Mouse (Mus musculus) liver, embryonic 12.5 days (tissue): Measurements from ENCODE around the gene Nckap5. TPM values are rescaled to one million over a fixed set of nuclear protein-coding genes. Genes with fewer than 3 reads are reported as not detected.

Experiments used
- ATAC-seq: fragments of 200-750 bp; cut with Nextera tagmentation; 2 replicates; pipeline ENCODE4 v1.8.0; 2017; ENCODE audit warnings: moderate number of reproducible peaks, mild to moderate bottlenecking, moderate library complexity
- H3K27ac ChIP-seq: fragments of 300-500 bp; sonication (generic); 2 replicates; pipeline ENCODE4 v1.5.1; 2016; ENCODE audit warnings: mild to moderate bottlenecking
- H3K27me3 ChIP-seq: fragments of 300-500 bp; sonication (generic); replicated peaks from 2 replicates; pipeline ENCODE4 v1.6.1; 2016; ENCODE audit warnings: mild to moderate bottlenecking, moderate library complexity
- H3K36me3 ChIP-seq: fragments of 300-500 bp; sonication (generic); 2 replicates; pipeline ENCODE4 v1.6.1; 2016; ENCODE audit warnings: mild to moderate bottlenecking, moderate library complexity
- H3K4me1 ChIP-seq: fragments of 300-500 bp; sonication (generic); 2 replicates; pipeline ENCODE4 v1.6.1; 2016
- H3K4me2 ChIP-seq: fragments of 300-500 bp; sonication (generic); 2 replicates; pipeline ENCODE4 v1.6.1; 2016; ENCODE audit warnings: mild to moderate bottlenecking, moderate library complexity
- H3K4me3 ChIP-seq: fragments of 300-500 bp; sonication (generic); 2 replicates; pipeline ENCODE4 v1.5.1; 2016; ENCODE audit warnings: mild to moderate bottlenecking, moderate library complexity
- H3K9ac ChIP-seq: fragments of 300-500 bp; sonication (generic); 2 replicates; pipeline ENCODE4 v1.6.1; 2016; ENCODE audit warnings: mild to moderate bottlenecking, moderate library complexity
- H3K9me3 ChIP-seq: fragments of 300-500 bp; sonication (generic); replicated peaks from 2 replicates; pipeline ENCODE4 v1.6.1; 2016; ENCODE audit warnings: mild to moderate bottlenecking, moderate library complexity
- WGBS: fragments of 180-500 bp; shearing (Covaris S2); methylation state at CpG from one replicate; pipeline ENCODE4 v1.1.7; 2016; ENCODE audit not compliant: insufficient replicate concordance; 5-methylcytosine and 5-hydroxymethylcytosine counted together
- polyA plus RNA-seq: library from polyadenylated mRNA; unstranded; fragments of >200 nt; fragmentation: Nextera tagmentation; extraction: Ambion mirVana; gene quantifications from 2 replicates; pipeline ENCODE4 v1.2.1, GENCODE M21; 2016

Gene Nckap5
- polyA plus RNA-seq, 1 experiment from 2014 or later: 0.45 TPM

DNA sequence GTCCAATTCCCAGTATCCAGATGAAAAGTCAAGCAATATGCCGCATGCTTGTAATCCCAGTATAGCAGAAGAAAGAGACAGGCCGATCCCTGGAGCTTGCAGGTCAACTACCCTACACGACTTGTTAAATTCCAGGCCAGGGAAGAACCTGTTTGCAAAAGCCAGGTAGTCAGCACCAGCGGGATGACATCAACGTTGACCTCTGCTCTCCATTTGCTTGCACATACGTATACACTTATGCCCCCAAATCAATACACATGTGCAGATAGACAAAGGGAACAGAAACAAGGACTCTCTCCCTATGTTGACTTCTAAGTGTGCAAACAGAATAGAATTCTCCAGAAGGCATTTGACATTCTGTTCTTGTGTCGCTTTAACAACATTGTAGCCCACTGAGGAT lies 576.7 kb downstream of the Nckap5 start:
- no peaks in the 10 kb centered on the region for H3K27me3 ChIP-seq
- no peaks in the 10 kb centered on the region for H3K4me1 ChIP-seq
- 72% methylated on average over 7 of the region's 7 CpGs for WGBS
- H3K4me3 ChIP-seq: no peak overlapping the region
- no peak overlapping the region for H3K9ac ChIP-seq
- no peak overlapping the region for H3K27ac ChIP-seq
- ATAC-seq: no peak
- no peaks in the 10 kb centered on the region for H3K36me3 ChIP-seq
- H3K4me2 ChIP-seq: no peak overlapping the region
- H3K9me3 ChIP-seq: no peaks in the 10 kb centered on the region

DNA sequence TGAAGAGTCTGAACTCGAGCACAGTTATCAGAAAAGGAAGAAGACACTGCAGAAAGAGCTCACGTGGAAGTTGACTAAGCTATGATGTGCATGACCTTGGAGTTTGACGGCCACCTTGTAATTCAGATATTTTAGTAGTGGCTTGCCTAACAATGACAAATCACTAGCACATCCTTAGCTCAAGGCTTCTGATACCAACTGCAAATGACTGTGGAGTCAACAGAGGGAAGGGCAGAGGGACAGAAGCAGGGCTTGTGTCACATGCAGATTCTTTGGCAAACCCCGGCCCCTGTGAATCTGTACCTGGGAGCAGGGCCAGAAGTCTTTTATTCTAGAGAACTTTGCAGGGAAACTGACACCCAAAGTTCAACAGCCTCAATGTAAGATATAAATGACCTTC lies 597.4 kb downstream of the Nckap5 start:
- no peaks in the 10 kb centered on the region for H3K9me3 ChIP-seq
- H3K4me2 ChIP-seq: no peak overlapping the region
- no peak overlapping the region for H3K27ac ChIP-seq
- no peaks in the 10 kb centered on the region for H3K4me1 ChIP-seq
- H3K9ac ChIP-seq: no peak overlapping the region
- H3K4me3 ChIP-seq: no peak overlapping the region
- no peaks in the 10 kb centered on the region for H3K27me3 ChIP-seq
- no peak for ATAC-seq
- no peaks in the 10 kb centered on the region for H3K36me3 ChIP-seq
- WGBS: 49% methylated on average over 4 of the region's 4 CpGs

DNA sequence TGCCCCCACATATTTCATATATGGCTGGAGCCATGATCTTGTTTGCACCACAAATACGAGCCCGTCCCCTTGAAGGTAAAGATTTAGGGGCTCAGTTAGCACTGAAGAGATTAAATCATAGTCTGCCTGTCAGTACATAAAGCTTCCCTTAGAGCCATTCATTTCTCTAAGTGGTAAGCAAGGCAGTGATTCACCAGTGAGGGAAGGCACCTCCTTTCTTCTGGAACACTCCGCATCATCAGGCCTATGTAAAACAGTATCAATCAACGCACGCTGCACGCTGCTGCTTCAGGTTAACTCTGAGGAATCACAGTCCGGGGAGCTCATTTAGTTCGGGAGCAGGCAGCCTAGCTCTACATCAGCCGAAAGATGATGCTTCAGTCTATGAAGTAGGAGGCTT lies 599.4 kb downstream of the Nckap5 start:
- Histone ChIP-seq H3K27me3 (no peaks in the 10 kb centered on the region), H3K9ac (no peak overlapping the region), H3K4me2 (no peak overlapping the region), H3K9me3 (no peaks in the 10 kb centered on the region), H3K4me3 (no peak overlapping the region), H3K36me3 (no peaks in the 10 kb centered on the region), H3K4me1 (no peaks in the 10 kb centered on the region), H3K27ac (no peak overlapping the region)
- WGBS: 73% methylated on average over 9 of the region's 9 CpGs
- no peak for ATAC-seq

DNA sequence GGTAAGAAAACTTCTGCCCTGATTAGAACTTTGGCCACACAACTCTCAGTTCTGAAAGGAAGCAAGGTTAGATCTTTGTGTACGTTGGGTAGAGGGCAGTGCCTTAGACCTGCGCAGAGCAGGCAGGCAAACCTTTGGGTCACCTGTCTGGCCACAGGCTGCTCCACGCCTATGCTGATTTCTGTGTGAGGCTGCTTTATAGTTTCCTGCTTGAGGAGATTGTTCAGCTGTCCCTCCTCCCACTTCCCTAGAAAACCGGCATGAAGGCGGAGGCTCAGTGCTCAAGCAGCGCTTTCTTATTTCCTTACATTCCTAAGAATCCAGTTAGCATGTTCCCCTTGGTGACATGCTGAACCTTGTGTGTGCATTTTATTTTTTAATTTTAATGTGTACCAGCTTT lies 620.4 kb downstream of the Nckap5 start:
- Histone ChIP-seq H3K4me1 (no peaks in the 10 kb centered on the region), H3K36me3 (no peaks in the 10 kb centered on the region), H3K4me2 (no peak overlapping the region), H3K4me3 (no peak overlapping the region), H3K9me3 (no peaks in the 10 kb centered on the region), H3K27me3 (no peaks in the 10 kb centered on the region), H3K9ac (no peak overlapping the region), H3K27ac (no peak overlapping the region)
- WGBS: 43% methylated on average over 6 of the region's 6 CpGs
- ATAC-seq: no peak

DNA sequence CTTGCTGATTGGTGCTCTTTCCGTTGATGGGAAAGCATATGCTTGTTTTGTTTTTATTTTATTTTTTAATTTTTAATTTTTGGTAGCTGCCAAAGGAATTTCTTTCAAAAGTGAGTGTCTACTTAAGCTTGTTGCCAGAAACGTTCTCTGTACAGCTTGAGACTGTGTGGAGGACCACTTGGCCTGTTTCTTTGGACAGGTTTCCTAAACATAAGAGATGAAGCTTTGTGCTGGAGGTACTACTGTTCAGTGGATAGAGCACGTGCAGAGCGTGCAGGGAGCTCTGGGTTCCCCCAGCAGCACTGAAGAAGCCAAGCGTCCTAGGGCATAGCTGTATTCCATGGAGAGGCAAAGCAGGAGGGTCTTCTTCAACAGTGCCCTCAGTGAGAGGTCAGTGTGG lies 620.9 kb downstream of the Nckap5 start:
- Histone ChIP-seq H3K9me3 (no peaks in the 10 kb centered on the region), H3K4me1 (no peaks in the 10 kb centered on the region), H3K9ac (no peak overlapping the region), H3K27me3 (no peaks in the 10 kb centered on the region), H3K4me2 (no peak overlapping the region), H3K27ac (no peak overlapping the region), H3K36me3 (no peaks in the 10 kb centered on the region), H3K4me3 (no peak overlapping the region)
- 74% methylated on average over 5 of the region's 5 CpGs for WGBS
- ATAC-seq: no peak

DNA sequence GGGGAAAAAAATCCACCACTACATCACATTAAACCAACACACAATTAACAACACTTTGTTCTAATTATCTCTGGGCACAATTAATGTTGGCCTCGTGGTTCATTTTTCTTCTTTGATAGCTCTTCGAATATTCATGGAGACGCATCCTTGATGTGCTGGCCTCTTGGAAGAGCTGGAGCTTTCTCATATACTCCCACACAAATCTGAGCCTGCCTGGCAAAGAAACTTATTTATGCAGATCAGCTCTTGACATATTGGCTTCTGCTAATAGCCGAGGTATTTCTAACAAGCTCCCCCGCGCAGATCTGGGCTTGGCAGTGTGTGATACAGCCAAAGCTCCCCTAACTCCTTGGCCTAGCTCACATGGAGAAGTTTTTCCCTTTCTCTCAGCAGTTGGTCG lies 621.5 kb downstream of the Nckap5 start:
- H3K9ac ChIP-seq: no peak overlapping the region
- no peak overlapping the region for H3K27ac ChIP-seq
- H3K36me3 ChIP-seq: no peaks in the 10 kb centered on the region
- no peaks in the 10 kb centered on the region for H3K4me1 ChIP-seq
- 70% methylated on average over 7 of the region's 7 CpGs for WGBS
- H3K9me3 ChIP-seq: no peaks in the 10 kb centered on the region
- H3K4me3 ChIP-seq: no peak overlapping the region
- H3K27me3 ChIP-seq: no peaks in the 10 kb centered on the region
- no peak for ATAC-seq
- H3K4me2 ChIP-seq: no peak overlapping the region

DNA sequence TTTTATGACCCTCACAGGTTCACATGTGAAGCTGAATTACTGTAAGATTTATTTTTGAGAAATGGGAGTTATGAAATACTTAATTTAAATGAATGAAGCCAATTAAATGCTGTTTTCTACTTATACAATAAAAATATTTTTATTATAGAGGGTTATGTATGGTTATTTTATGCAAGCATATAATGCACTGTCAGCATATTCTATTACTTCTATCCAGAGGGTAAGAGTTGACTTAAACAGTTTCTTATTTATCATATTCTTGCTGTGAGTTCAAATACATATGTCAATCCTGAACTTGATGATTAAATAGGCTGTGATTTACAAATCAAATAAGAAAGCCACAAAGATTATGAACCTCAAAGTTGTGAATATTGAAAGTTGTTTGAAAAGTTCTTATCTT lies 633.7 kb downstream of the Nckap5 start:
- no peak overlapping the region for H3K27ac ChIP-seq
- ATAC-seq: no peak
- no peak overlapping the region for H3K4me2 ChIP-seq
- H3K9me3 ChIP-seq: no peaks in the 10 kb centered on the region
- no peaks in the 10 kb centered on the region for H3K4me1 ChIP-seq
- H3K4me3 ChIP-seq: no peak overlapping the region
- H3K9ac ChIP-seq: no peak overlapping the region
- H3K36me3 ChIP-seq: no peaks in the 10 kb centered on the region
- no peaks in the 10 kb centered on the region for H3K27me3 ChIP-seq

DNA sequence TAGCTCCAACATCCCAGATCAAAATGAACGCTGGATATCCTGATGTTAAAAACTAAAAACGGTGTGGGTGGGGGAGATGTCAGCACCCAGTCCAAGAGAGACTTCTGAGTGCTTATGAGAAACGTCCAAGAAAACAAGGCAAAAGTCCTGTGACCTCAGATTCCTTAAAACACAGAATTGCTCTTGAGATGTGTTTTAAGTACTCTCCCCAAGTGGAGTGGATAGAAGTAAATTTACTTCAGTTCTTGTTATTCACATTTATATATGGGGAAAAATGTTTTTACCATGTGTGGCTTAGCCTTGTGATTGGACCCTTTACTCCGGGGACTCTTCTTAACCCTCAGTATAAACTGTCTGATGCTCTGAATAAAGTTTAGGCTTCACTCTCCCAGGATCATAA lies 640.2 kb downstream of the Nckap5 start:
- Histone ChIP-seq H3K4me3 (no peak overlapping the region), H3K4me2 (no peak overlapping the region), H3K27ac (no peak overlapping the region), H3K4me1 (no peaks in the 10 kb centered on the region), H3K27me3 (no peaks in the 10 kb centered on the region), H3K36me3 (no peaks in the 10 kb centered on the region), H3K9me3 (no peaks in the 10 kb centered on the region), H3K9ac (no peak overlapping the region)
- WGBS: 61% methylated on average over 4 of the region's 4 CpGs
- no peak for ATAC-seq

DNA sequence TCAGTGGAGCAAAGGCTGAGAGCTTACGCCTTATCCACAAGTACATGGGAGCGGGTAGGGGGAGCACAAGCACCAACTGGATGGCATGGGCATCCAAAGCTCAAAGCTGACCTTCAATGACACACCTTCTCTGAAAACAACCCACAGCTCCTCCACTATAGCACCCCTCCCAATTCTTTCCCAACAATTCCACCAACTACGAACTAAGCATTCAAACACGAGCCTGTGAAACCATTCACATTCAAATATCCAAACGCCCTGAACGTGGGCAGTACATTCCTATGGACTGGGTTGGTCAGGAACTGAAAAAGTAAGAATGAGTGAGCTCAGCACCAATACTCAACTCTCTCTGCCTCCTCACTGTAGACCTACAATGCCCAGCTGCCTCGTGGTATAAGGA lies 646.8 kb downstream of the Nckap5 start:
- no peak overlapping the region for H3K4me3 ChIP-seq
- no peaks in the 10 kb centered on the region for H3K4me1 ChIP-seq
- 77% methylated on average over 7 of the region's 7 CpGs for WGBS
- no peaks in the 10 kb centered on the region for H3K27me3 ChIP-seq
- H3K27ac ChIP-seq: no peak overlapping the region
- no peaks in the 10 kb centered on the region for H3K9me3 ChIP-seq
- no peaks in the 10 kb centered on the region for H3K36me3 ChIP-seq
- H3K4me2 ChIP-seq: no peak overlapping the region
- H3K9ac ChIP-seq: no peak overlapping the region
- no peak for ATAC-seq

DNA sequence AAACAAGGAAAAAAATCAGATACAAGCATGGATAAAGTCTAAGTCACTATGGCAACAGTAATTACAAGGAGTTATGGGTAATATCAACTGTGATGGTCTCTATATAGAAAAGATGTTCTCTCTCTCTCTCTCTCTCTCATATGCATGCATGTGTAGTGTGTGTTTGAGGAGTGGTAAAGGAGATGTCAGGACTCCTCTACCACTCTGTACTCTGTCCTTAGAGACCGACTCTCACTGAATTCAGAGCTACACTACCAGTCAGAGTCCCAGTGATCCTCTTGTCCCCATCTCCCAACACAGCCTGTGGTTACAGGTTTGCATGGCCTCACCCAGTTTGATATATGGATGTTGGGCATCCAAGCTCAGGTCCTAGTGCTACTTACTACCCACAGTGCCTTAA lies 662.0 kb downstream of the Nckap5 start:
- Histone ChIP-seq H3K27me3 (no peaks in the 10 kb centered on the region), H3K4me3 (no peak overlapping the region), H3K4me1 (no peaks in the 10 kb centered on the region), H3K27ac (no peak overlapping the region), H3K36me3 (no peaks in the 10 kb centered on the region), H3K9me3 (no peaks in the 10 kb centered on the region), H3K4me2 (no peak overlapping the region), H3K9ac (no peak overlapping the region)
- ATAC-seq: no peak
- 55% methylated on average over 1 of the region's 1 CpGs for WGBS

DNA sequence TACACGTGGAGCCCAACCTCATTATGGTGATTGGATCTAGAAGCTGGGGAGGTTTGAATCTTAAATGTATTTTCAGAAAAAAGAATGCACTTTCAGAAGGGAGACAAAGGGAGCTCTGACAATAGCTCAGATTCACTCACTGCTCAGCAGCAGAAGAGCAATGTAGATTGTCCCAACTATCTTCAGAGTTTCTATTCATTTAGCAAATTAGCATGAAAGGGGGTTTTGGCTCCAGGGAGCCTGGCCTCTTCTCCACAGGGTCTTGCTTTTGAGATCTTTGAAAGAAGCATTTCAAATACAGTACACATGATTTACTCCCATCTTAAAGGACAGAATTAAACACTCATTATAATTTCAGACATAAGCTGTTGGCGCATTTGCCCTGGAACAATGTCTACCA lies 662.5 kb downstream of the Nckap5 start:
- no peak for ATAC-seq
- 38% methylated on average over 2 of the region's 2 CpGs for WGBS
- H3K9ac ChIP-seq: no peak overlapping the region

DNA sequence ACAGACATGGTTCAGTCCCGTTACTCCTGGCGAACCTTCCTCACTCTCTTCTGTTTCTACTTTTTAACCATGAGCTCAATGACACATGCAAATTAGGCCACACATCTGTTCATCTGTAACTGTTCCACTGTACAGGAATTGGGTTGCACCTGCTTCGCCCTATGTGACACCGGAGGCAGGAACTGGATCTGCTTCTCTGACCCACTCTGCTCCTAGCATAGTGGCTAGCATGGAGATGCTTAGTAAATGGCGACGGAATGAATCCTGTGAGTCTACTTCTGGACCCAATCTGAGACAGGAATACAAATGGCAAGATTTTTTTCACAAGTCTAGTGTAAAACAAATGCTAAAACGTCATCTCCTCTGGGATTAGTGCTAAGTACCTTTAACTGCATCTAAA lies 663.1 kb downstream of the Nckap5 start:
- H3K27me3 ChIP-seq: no peaks in the 10 kb centered on the region
- no peaks in the 10 kb centered on the region for H3K36me3 ChIP-seq
- H3K4me2 ChIP-seq: no peak overlapping the region
- ATAC-seq: no peak
- H3K9me3 ChIP-seq: no peaks in the 10 kb centered on the region
- no peaks in the 10 kb centered on the region for H3K4me1 ChIP-seq
- 72% methylated on average over 7 of the region's 7 CpGs for WGBS
- no peak overlapping the region for H3K4me3 ChIP-seq
- H3K9ac ChIP-seq: no peak overlapping the region
- H3K27ac ChIP-seq: no peak overlapping the region

More for the DNA sequence above, 662.5 kb downstream of the Nckap5 start:
- no peak overlapping the region for H3K4me2 ChIP-seq
- H3K27me3 ChIP-seq: no peaks in the 10 kb centered on the region
- H3K9me3 ChIP-seq: no peaks in the 10 kb centered on the region
- H3K4me3 ChIP-seq: no peak overlapping the region
- no peaks in the 10 kb centered on the region for H3K36me3 ChIP-seq
- no peaks in the 10 kb centered on the region for H3K4me1 ChIP-seq
- no peak overlapping the region for H3K27ac ChIP-seq

DNA sequence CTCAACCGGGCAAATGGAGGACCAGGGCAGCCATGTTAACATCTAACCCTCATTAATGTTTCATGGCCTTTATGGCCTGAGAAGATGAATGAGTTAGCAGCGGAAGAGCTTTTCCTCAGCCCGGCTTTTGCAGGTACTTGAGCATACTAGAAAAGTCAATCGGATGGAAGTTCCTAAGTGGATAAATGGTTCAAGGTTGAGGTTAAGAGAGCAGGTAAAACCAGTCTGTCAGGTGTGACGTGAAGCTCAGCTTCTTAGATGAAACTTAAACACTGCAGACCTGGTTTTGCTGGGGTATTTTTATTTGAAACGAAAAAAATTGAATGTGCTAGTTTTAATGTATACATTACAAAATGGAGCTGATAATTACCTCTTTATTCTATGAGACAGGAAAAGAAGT lies 671.3 kb downstream of the Nckap5 start:
- ATAC-seq: no peak
- 66% methylated on average over 6 of the region's 6 CpGs for WGBS
- H3K4me1 ChIP-seq: no peaks in the 10 kb centered on the region

More for the DNA sequence above, 671.3 kb downstream of the Nckap5 start:
- H3K9ac ChIP-seq: no peak overlapping the region
- no peaks in the 10 kb centered on the region for H3K9me3 ChIP-seq
- H3K27me3 ChIP-seq: no peaks in the 10 kb centered on the region
- no peak overlapping the region for H3K4me2 ChIP-seq
- H3K27ac ChIP-seq: no peak overlapping the region
- no peak overlapping the region for H3K4me3 ChIP-seq
- H3K36me3 ChIP-seq: no peaks in the 10 kb centered on the region
